Mouse (Mus musculus): ENCODE data around the gene Sgca.

The Sgca gene

DNA sequence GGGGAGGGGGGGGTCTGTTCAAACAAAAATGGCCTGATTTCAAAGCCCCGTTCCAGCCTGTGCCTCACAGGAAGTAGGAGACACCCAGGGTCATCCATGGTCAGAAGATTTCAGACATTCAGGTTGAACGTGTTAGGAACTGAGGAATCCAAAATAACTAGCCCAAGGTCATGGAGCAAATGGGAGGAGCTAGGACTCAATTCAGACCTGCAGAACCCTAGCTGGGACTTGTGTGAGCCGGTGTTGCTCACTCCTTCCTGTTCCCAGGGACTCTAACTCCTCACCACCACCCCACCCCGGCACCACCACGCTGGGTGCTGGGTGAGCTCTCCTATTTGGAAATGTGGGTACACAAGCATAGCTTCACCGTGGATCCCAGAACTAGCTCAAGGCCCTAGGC is 11.2 kb upstream of the Sgca start:
- in situ Hi-C loops (cut with MseI, MboI), result no loop called here

DNA sequence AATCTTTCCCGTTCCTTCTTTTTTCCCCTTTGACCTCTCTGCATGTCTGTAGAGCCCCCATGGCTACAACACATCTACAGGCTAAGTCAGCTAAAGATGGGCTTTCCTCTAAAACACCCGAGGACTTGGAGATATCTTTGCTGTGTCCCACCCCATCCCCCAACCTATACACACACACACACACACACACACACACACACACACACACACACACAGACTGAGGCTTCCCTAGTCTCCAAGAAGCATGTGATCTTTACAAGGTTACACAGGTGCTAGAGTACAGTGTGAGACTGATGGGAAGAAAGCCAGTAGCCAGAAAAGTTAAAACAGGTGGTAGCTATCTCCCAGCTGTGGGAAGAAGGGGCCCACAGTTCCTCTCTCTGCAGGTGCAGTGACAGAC is 10.3 kb upstream of the Sgca start:
- in situ Hi-C loops (cut with MseI, MboI), result no loop called here

DNA sequence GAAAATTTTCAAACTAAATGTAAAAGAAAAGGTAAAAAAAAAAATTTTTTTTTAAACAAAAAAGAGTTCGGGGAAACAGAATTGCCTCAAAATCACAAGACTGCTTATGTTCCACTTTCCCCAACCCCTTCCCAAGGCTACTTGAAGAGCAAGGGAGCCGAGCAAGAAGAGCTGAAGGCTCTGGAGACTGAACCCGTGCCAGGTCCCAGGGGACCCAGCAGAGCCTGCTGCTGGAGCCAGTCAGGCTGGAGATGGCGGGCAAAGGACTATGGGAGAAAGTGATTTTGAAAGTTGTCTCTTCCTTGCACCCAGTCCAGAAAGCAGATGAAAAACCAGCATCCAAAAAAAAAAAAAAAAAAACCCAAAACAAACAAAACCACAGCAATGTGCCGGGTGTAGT is 9.7 kb upstream of the Sgca start:
- in situ Hi-C loops (cut with MseI, MboI), result no loop called here

DNA sequence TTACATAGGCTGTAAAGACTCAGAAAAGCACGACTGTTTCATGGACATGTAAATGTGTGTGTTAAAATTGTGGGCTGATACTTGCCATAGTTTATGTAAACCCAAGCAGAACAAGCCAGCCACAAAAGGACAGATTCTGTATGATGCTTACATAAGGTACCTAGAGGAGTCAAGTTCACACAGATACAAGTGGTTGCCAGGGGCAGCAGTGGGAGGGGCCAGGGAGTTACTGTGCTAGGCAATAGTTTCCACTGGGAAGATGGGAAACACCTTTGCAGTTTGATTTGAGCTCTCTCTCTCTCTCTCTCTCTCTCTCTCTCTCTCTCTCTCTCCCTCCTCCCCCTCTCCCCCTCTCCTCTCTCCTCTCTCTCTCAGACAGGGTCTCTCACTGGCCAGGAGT is 9.0 kb upstream of the Sgca start:
- in situ Hi-C loops (cut with MseI, MboI), result no loop called here

DNA sequence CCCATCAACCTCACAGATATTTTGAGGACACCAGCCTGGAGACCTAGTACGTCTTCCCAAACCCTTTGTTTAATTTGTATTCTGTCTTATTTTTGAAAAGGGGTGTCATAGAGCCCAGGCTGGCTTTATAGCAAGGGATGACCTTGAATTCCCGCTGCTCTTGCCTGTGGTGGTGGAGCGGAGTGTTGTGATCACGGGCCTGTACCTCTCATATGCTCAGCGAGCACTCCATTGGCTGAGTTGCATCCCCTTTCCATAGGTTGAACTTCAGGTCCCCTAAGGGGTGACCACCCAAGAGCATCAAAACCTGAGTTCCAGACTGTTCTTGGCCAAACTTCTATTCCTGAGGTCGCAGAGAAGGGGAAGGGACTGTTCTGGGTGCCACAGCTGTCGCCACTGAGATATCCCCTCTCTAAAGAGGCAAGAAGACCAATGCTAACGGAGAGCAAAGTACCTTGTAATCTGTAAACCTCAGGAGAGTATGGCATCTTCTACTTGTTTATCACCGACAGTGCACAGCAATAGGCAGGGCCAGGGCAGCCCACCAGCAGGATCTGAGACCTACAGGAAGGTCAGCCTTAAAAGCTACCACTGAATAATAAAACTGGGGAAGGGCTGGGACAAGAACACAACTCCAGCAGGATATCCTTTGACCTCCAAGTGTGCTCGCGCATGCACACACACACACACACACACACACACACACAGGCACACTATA is 3.5 kb upstream of the Sgca start:
- in situ Hi-C loops (cut with MseI, MboI), result no loop called here

DNA sequence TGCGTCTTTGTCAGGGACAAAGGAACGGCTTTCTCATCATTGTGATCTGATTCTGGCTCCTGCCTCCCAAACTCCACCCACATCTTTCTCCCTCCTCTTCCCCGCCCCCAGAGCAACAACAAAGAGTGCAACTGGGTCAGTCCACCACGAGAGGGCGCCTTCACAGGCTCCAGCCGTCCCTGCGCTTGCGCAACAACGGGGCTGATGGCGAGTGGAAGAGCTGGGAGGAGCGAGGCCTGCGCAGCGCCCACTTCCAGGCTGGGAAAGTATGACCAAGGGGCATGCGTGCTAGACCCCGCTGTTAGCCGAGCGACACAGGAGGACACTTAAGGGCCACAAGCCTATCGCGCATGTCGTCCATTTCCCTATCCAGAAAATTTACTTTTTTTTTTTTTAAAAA is 2.8 kb upstream of the Sgca start:
- in situ Hi-C loops (cut with MseI, MboI), result no loop called here

DNA sequence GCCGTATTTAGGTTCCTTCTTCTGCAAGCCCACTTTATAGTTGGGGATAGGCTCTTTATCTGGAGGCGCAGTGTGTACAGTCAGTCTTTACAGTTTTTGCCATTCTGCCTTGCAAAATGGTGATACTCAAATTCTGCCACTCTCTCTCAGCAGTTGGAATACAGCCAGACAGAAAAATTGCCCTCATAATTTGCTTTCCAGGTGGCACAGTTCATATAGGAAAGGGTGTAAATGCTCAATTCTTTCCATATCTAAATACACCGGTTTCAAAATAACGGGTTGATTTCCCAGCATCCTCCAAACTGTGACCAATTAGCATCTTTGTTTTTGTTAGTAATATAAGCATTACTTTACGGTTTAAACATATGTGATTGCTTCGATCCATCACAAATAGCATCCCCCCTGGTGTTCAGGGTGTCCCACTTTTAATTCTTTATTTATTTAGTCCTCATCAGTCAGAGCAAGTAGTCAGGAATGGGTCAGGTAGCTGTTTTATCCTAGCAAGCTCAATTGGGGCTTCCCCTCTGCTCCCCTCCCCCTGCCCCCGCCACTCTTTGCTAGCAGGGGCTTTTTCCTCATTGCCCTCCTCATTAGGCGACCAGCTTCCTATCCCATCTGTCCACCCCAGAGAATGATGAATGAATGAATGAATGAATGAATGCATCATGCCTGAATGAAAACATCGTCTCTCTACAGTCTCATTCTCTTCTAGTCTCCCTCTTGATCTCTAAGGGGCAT is 2.2 kb upstream of the Sgca start:
- in situ Hi-C loops (cut with MseI, MboI), result no loop called here

DNA sequence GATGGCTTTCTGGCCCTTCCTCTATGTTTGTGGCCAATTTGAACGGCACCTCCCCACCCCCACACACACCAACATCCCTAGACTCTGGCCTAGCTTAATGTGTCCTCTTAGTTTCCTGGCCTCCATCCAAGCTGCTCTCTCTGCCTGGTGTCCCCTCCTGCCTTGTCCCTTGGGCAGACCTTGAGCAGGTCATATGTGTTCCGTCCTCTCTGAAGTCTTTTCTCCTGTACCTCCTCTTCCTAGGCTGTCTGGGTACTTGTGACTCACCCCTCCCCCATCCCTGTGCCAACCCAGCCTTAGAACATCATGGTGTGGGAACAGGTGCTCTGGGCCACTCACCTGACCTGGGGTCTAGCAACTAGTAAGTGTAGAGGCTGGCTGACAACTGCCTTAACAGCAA is 1.2 kb downstream of the Sgca start:
- in situ Hi-C loops (cut with MseI, MboI), result loop anchor here (5.0 kb wide), 1 partner anchor 38 kb away; the partner anchor contains the start of gene Col1a1 (in 2 of the 2)

DNA sequence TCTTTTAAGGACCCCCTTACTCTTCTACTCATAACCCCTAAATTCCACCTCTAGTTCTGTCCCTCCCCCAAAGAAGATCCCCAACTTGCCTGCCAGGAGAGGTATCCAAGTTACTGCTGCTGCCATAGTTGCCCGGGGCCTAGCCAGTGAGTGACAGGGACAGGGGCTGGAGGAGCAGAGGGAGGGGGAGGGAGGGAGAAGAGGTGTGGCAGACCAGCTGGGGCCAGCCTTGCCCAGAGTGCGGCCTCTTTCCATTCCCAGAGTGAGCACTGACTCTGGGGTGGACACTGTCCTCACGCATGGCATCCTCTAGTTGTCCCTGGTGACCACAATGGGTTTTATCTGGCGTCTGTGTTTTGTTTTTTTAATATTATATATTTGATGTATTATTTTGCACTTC is 2.8 kb downstream of the Sgca start:
- in situ Hi-C loops (cut with MseI, MboI), result loop anchor here (5.0 kb wide), 1 partner anchor 36 kb away; the partner anchor contains the start of gene Col1a1 (in 2 of the 2)

DNA sequence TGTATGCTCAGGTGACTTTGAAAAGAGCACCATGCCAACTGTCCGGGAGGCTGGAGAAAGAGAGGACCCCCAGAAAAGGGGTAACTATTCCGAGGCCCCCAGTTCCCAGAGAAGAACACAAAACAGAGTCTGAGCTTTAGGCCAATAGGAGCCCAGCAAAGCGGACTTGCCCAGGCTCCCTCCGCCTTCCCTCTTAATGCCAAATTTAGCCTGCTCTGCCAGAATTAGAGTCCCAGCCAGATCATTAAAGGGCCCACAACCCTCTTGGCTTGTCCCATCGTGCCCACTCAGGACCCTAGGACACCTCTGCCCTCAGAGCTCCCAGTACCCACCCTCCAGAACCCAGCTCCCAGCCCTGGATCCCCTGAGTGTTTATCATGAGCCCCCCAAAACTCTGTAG is 3.2 kb downstream of the Sgca start:
- in situ Hi-C loops (cut with MseI, MboI), result loop anchor here (5.0 kb wide), 1 partner anchor 36 kb away; the partner anchor contains the start of gene Col1a1 (in 2 of the 2)

DNA sequence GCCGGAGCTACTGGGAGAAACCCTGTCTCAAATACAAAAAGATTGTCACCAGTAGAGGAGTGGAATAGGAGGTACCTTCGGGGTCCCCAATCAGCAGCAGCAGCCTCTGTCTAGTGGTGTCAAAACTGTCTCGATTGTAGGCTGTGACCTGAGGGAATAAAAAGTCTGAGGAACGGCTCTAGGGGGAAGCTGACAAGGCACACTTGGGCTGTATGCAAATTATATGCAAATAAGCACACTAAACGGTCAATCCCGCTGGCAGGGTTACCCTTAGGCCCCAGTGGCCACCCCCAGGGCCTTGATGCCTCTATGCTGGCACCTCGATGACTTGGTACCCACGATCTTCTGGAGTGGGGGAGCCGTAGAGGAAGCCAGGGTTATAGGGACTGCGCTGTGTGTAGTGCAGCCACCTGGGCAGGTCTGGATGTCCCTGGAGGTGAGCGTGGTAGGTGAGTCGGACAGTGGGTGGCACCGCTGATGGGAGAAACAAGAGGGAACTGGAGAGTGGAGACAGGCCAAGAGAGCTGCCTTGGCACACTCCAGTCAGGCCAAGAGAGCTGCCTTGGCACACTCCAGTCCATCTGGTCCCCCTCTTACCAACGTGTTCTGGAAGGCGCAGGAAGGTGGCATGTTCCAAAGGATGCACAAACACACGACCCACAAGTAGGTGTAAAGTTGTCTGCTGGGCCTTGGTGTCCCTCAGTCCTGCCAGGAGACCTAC is 4.1 kb downstream of the Sgca start:
- in situ Hi-C loops (cut with MseI, MboI), result loop anchor here (5.0 kb wide), 1 partner anchor 35 kb away; the partner anchor contains the start of gene Col1a1 (in 2 of the 2)

DNA sequence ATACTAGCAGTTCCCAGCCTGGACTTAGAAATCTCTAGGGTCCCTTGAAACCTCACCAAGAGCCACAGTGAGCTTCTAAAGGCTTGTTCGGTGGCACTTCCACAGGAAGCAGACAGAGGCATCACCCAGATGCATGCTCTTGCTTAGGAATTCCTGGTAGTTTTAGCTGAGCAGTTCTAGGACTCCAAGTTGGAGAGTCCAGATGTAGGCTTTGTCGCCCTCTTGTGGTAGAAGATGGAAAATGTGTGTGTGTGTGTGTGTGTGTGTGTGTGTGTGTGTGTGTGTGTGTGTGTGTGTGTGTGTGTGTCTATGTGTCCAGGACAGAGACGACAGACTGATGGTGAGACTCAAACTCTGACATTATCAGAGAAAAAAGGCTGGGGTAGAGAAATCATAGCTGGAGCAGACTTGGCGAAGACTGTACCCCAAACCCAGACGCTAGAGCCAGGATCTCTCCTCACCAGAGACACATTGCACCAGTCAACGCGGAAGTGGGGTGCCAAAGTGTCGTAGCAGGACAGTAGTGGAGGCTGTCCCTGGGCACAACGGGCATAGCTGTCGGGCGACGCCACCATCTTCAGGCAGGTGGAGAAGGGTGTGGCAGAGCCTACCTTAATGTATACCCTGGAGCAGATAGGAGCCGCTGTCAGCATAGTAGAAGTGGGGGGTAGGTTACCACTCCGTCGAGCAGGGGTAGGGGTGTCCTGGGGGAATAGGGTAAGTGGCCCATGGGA is 5.8 kb downstream of the Sgca start:
- in situ Hi-C loops (cut with MseI, MboI), result loop anchor here (5.0 kb wide), 1 partner anchor 33 kb away; the partner anchor contains the start of gene Col1a1 (in 2 of the 2)

DNA sequence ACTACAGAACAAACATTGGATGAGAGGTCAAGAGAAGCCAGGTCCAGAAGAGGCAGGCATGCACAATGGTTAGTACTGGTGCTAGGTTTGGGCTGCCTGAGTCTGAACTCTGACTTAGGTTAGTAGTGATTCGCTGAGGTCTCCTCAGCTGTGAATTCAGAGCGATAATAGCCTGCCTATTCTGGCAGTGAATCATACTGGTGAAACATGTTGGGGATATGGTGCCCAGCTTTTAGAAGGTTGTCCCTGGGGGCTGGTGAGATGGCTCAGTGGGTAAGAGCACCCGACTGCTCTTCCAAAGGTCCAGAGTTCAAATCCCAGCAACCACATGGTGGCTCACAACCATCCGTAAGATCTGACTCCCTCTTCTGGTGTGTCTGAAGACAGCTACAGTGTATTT is 6.4 kb downstream of the Sgca start:
- in situ Hi-C loops (cut with MseI, MboI), result loop anchor here (5.0 kb wide), 1 partner anchor 32 kb away; the partner anchor contains the start of gene Col1a1 (in 2 of the 2)

DNA sequence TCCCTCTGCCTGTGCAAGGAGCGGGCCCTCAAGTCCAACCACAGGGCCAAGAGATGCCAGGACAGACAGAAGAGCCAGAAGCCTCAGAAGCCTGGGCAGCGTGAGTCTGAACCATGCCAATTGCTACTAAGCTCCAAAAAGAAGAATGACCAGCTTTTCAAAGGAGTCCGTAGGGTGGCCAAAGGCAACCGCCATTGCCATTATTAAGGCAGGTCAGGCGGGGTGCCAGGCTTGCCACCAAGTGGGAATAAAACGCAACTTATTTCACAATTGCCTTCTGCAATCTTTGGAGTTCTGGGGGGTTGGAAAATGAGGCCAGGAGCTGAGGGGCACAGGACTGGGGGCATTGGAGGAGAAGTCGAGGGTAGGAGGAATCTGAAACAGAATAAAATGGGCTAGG is 7.9 kb downstream of the Sgca start:
- in situ Hi-C loops (cut with MseI, MboI), result no loop called here

DNA sequence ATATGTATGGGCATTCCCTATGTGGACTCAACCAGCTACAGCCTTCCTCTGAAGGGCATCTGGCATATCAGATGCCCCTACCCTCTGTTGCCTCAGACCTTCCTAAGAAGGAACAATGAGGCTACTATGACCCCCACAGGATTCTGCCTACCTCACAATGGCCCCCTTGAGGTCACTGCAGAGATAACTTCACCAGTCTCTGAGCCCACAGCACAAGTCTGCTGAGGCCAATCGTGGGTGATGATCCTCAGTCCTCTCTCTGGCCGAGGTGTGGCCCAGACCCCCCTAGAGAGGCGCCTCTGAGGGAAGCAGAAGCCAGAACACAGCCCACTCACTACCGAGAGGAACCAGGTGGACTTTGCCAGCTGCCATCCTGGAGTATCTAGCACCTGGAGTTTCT is 8.7 kb downstream of the Sgca start, which contains the start of gene Hils1:
Gene Hils1 (plus strand): TSS at position 175 of the 400 bp plus-strand sequence.
- in situ Hi-C loops (cut with MseI, MboI), result no loop called here

DNA sequence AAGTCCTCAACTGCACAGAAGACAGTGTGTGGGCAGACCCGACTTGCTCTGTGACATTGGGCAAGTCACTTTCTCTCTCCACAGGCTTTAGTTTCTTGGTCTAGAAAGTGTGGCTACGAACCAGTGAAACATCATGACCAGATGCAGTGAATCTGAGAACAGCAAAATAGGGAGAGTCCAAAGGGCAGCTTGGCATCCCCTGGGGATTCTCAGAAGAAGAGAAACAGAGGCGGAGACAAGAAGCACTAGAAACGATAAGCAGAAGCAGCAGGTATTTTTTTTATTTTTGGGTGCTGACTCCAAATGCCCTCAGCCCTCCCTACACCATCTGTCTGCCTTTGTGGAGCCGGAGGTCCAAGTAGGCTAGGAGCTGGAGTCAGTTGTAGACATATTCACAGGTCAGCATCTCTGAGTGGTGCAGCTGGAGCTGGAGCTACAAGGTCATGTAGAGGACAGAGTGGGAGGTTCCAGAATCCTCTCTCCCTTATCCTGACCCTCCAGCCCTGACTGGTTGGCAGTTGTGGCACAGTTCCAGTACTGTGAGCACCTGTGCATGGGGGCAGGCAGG is 13.5 kb downstream of the Sgca start:
- in situ Hi-C loops (cut with MseI, MboI), result loop anchor here (5.0 kb wide), 1 partner anchor 1430 kb away; no protein-coding TSS in a partner anchor

DNA sequence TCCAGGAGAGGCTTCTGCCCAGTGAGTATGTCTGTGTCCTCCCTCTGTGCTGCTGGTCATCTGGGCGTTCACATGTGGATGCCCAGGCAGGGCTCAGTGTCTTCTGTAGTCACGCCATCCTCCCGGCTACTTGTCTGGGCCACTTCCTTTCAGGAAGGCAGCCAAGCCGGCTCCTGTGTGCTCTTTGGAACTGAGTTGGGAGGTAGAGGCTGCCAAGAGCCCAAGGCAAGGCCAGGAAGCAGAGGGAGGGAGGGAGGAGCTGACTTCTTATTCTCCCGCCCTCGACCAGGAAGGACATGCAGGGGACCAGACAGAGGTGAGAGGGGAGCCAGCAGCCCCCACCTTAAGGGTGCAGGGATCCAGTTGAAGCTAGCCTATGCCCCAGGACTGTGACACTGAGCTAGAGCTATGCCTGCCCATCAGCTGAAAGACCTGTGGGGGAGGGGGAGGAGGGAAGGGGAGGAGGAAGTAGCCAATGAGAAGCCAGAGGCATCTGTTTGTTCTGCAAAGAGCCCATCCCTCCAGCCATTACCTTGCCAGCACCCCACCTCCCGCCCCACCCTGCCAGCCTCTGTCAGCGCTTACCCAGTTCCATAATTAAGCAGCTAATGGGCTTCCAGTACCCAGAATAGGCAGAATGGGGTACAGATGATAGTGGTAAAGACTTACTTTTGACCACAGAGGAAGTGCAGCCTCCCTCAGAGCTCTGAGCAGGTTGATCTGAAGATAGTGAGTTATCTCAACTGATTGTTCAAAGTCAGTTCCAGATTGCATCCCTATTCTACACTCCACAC is 17.9 kb downstream of the Sgca start:
- in situ Hi-C loops (cut with MseI, MboI), result no loop called here

DNA sequence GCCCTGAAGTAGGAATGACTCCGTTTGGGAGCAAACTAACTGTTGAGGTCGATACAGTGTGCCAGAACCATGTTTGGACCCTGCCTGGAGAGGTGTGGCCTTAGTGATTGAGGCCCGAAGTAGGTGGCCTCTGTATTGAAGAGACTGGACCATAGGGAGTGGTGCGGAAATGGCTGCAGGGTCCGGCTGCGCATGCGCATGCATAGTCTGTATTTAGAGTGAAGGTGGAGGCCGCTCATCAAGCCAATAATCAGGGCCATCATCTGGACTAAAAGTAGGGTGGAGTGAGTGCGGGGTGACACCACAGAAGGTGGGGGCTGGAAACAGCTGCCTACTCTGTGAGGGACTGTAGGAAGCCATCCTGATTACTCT is 18.4 kb downstream of the Sgca start:
- in situ Hi-C loops (cut with MseI, MboI), result no loop called here

DNA sequence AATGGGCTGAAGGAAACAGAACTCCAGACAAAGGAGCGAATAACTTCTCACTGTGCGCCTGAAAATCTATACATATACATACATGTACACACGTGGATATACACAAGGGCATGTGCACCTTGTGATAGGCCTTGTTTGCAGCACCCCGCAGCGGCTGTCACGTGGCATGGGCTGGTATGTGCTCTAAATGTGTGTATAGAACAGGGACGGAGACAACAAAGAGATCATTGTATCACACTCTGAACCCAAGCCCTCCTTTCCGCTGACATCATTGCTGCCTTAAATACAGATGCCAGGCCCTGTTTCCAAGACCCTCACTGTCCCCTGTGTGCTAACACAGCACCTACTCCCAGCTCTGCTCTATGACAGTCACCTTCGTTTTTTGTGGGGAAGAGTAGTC is 21.0 kb downstream of the Sgca start:
- in situ Hi-C loops (cut with MseI, MboI), result no loop called here

DNA sequence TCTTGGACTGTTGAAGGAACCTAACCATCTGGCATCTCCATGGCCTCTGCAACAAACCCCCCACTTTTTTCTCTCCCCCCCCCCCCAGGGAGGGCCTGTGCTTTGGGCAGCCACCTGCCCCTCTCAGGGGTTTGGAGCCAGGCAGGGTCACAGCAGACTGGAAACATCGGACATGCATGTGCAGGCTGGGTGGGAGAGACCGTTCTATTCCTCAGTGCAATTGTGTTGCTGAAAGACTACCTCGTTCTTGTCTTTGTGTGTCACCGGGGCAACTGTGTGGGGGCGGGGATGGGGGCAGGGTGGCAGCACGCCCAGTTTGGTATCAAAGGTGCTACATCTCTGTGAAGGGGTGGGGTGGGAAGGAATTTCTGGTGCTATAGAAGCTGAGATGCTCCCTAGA is 24.0 kb downstream of the Sgca start:
- in situ Hi-C loops (cut with MseI, MboI), result no loop called here

Data from mouse trophoblast stem cell (cell line).